Mouse (Mus musculus) olfactory bulb, adult 2 months (tissue): ENCODE data around the gene Ppef2. TPM values are rescaled to one million over a fixed set of nuclear protein-coding genes. Genes with fewer than 3 reads are reported as not detected.

Experiments
- H3K27ac ChIP-seq: fragments of 200-500 bp; 2 replicates; pipeline ENCODE4 v1.5.1; 2012; ENCODE audit warnings: low read depth, low read length; ENCODE audit not compliant: insufficient read depth
- H3K4me1 ChIP-seq: fragments of 200-500 bp; 2 replicates; pipeline ENCODE4 v1.6.1; 2012; ENCODE audit warnings: low read length; ENCODE audit not compliant: control insufficient read depth, insufficient read depth
- H3K4me3 ChIP-seq: fragments of 200-500 bp; 2 replicates; pipeline ENCODE4 v1.5.1; 2012; ENCODE audit warnings: mild to moderate bottlenecking, low read depth, low read length, moderate library complexity; ENCODE audit not compliant: insufficient read depth
- CTCF ChIP-seq: fragments of 200-500 bp; IDR thresholded peaks from 2 replicates; pipeline ENCODE4 v1.5.1; 2012; ENCODE audit warnings: low read depth, mild to moderate bottlenecking, low read length, moderate library complexity; ENCODE audit not compliant: insufficient read depth
- POLR2A ChIP-seq: fragments of 200-500 bp; IDR thresholded peaks from 2 replicates; pipeline ENCODE4 v1.6.1; 2012; ENCODE audit warnings: mild to moderate bottlenecking, low read depth, low read length, moderate library complexity; ENCODE audit not compliant: insufficient read depth
- WGBS: fragments of 180-500 bp; shearing (Covaris S2); methylation state at CpG from one replicate; pipeline ENCODE4 v1.1.7; 2018; 5-methylcytosine and 5-hydroxymethylcytosine counted together
- polyA plus RNA-seq: library from polyadenylated mRNA; stranded (reverse); fragments of >200 nt; gene quantifications from 2 replicates; pipeline ENCODE4 v1.2.4, GENCODE M21; 2012; ENCODE audit warnings: low replicate concordance; ENCODE audit not compliant: missing spikeins, insufficient read depth, insufficient read length

Ppef2 gene
- polyA plus RNA-seq, 1 experiment, result not detected

- WGBS, result 77% methylated on average over 7 of the region's 7 CpGs
- TF ChIP-seq POLR2A (no peak), CTCF (no peak)
- no peak overlapping the region for H3K4me3 ChIP-seq
- 0 out of 2 replicates have a peak, but pooled peaks cover 2% of the 10 kb centered on the region for H3K4me1 ChIP-seq
- no peak overlapping the region for H3K27ac ChIP-seq
Observed at GRCm38 (mm10) chr5:92227782-92228181, 28.3 kb downstream of the Ppef2 start.

- Histone ChIP-seq H3K4me1 (peaks cover 6% of the 10 kb centered on the region; the same call in 1 of the 2 replicates), H3K27ac (no peak overlapping the region), H3K4me3 (no peak overlapping the region)
- whole genome bisulfite sequencing, result 95% methylated on average over 8 of the region's 8 CpGs
- TF ChIP-seq POLR2A (no peak), CTCF (no peak)
Observed at GRCm38 (mm10) chr5:92220287-92220902, 35.7 kb downstream of the Ppef2 start.

- 55% methylated on average over 6 of the region's 6 CpGs for WGBS
- H3K4me1 ChIP-seq, result peaks cover 6% of the 10 kb centered on the region; the same call in 1 of the 2 replicates
- TF ChIP-seq POLR2A, result no peak
- no peak for TF ChIP-seq CTCF
- H3K27ac ChIP-seq, result no peak overlapping the region
- H3K4me3 ChIP-seq, result no peak overlapping the region
Observed at GRCm38 (mm10) chr5:92219826-92220225, 36.3 kb downstream of the Ppef2 start.

- WGBS, result 32% methylated on average over 17 of the region's 17 CpGs
- Histone ChIP-seq H3K27ac (no peak overlapping the region), H3K4me1 (peaks cover 6% of the 10 kb centered on the region; the same call in 1 of the 2 replicates), H3K4me3 (no peak overlapping the region)
- TF ChIP-seq CTCF (no peak), POLR2A (no peak)
Observed at GRCm38 (mm10) chr5:92218915-92219793, 36.9 kb downstream of the Ppef2 start.

GRCm38 (mm10) chr5:92215308-92215707 lies 40.8 kb downstream of the Ppef2 start, which contains the start of gene U90926:
TSS of gene U90926 (minus strand) at chr5:92215408.
- Histone ChIP-seq H3K27ac (no peak within 1 kb of the TSS), H3K4me1 (peaks cover 6% of the 10 kb centered on the region; the same call in 1 of the 2 replicates), H3K4me3 (no peak within 1 kb of the TSS)
- TF ChIP-seq POLR2A (no peak), CTCF (no peak)
- WGBS, result 95% methylated on average over 4 of the region's 4 CpGs

- no peak overlapping the region for H3K4me3 ChIP-seq
- WGBS, result 87% methylated on average over 4 of the region's 4 CpGs
- TF ChIP-seq CTCF (no peak), POLR2A (no peak)
- H3K4me1 ChIP-seq, result no peaks in the 10 kb centered on the region
- H3K27ac ChIP-seq, result no peak overlapping the region
Observed at GRCm38 (mm10) chr5:92212231-92212630, 43.8 kb downstream of the Ppef2 start.

GRCm38 (mm10) chr5:92210205-92210604 lies 45.9 kb downstream of the Ppef2 start:
- no peak for TF ChIP-seq CTCF
- TF ChIP-seq POLR2A, result no peak
- WGBS, result 87% methylated on average over 8 of the region's 8 CpGs
- no peaks in the 10 kb centered on the region for H3K4me1 ChIP-seq
- no peak overlapping the region for H3K27ac ChIP-seq
- H3K4me3 ChIP-seq, result no peak overlapping the region

GRCm38 (mm10) chr5:92206121-92206520 lies 50.0 kb downstream of the Ppef2 start:
- Histone ChIP-seq H3K27ac (no peak overlapping the region), H3K4me3 (no peak overlapping the region), H3K4me1 (no peaks in the 10 kb centered on the region)
- 86% methylated on average over 6 of the region's 6 CpGs for WGBS
- no peak for TF ChIP-seq POLR2A
- no peak for TF ChIP-seq CTCF

GRCm38 (mm10) chr5:92205706-92206105 lies 50.4 kb downstream of the Ppef2 start:
- Histone ChIP-seq H3K4me3 (no peak overlapping the region), H3K27ac (no peak overlapping the region), H3K4me1 (no peaks in the 10 kb centered on the region)
- 72% methylated on average over 5 of the region's 5 CpGs for WGBS
- TF ChIP-seq POLR2A, result no peak
- no peak for TF ChIP-seq CTCF
